Mouse (Mus musculus) testis, adult 2 months (tissue): ENCODE data around the gene Arid2.
"Not testable (repeated sequence)": the region's sequence is repeated elsewhere in the genome, so short reads cannot be mapped to it uniquely, and the experiment has no call there.

Experiments
- CTCF ChIP-seq: fragments of 200-500 bp; IDR thresholded peaks from 2 replicates; pipeline ENCODE4 v1.5.1; 2012; ENCODE audit warnings: low read depth, mild to moderate bottlenecking, inconsistent platforms, low read length, moderate library complexity; ENCODE audit not compliant: control insufficient read depth, insufficient read depth, insufficient replicate concordance
- POLR2A ChIP-seq: fragments of 200-500 bp; IDR thresholded peaks from 2 replicates; pipeline ENCODE4 v1.6.1; 2012; ENCODE audit warnings: low read depth, mild to moderate bottlenecking, inconsistent platforms, low read length, moderate library complexity; ENCODE audit not compliant: control insufficient read depth

GRCm38 (mm10) chr15:96328722-96329121 lies 41.4 kb downstream of the Arid2 start:
- TF ChIP-seq CTCF, POLR2A: not testable (repeated sequence)
